Mouse (Mus musculus): ENCODE measurements around the gene Ccdc170. TPM values are rescaled to one million over a fixed set of nuclear protein-coding genes. Genes with fewer than 3 reads are reported as not detected.
A peak's percentile ranks its signal among the peaks of the same experiment; 100 is the strongest.

Ccdc170 gene
- polyA plus RNA-seq, 1 experiment from 2014 or later, result 0.43 TPM

DNA sequence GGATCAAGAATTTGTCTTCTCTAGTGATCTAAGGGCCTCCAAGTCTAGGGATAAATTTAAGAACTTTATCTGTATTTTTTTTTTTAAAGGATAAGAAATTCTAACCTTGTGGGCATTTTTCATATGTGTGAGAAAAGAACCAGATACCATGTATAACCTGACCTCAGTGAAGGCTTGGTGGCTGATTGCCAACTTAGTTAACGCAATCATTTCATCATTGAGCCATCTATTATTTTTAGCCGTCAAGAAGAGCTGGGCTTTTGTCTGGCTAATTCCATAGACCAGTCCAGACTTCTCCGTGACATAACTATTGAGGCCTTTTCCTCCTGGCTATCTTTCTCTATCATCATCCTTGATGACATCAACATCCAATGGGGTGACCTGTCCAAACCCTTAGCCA, 6.9 kb upstream of the Ccdc170 start:
- H3K4me3 ChIP-seq (ENCODE audit: low read depth, low read length), result no peak overlapping the region
- ATAC-seq (ENCODE audit: low read depth) (no peak), DNase-seq (ENCODE audit: low spot score) (no peak)
- no peak overlapping the region for H3K4me2 ChIP-seq (ENCODE audit: low read depth, low read length)
- H3K4me1 ChIP-seq (ENCODE audit: control insufficient read depth, insufficient read depth, low read length), result no peaks in the 10 kb centered on the region
- no peak overlapping the region for H3K27ac ChIP-seq (replicated peaks; ENCODE audit: low read depth, low read length)
- H3K9me3 ChIP-seq (ENCODE audit: control insufficient read depth, low read length), result no peaks in the 10 kb centered on the region
- H3K36me3 ChIP-seq (ENCODE audit: control insufficient read depth, insufficient read depth, low read length), result no peaks in the 10 kb centered on the region
- H3K9ac ChIP-seq (ENCODE audit: low read depth, low read length), result no peak overlapping the region
- no peaks in the 10 kb centered on the region for H3K27me3 ChIP-seq (replicated peaks; ENCODE audit: control insufficient read depth, insufficient read depth, low read length)
- WGBS, result 75% methylated on average over 3 of the region's 3 CpGs

DNA sequence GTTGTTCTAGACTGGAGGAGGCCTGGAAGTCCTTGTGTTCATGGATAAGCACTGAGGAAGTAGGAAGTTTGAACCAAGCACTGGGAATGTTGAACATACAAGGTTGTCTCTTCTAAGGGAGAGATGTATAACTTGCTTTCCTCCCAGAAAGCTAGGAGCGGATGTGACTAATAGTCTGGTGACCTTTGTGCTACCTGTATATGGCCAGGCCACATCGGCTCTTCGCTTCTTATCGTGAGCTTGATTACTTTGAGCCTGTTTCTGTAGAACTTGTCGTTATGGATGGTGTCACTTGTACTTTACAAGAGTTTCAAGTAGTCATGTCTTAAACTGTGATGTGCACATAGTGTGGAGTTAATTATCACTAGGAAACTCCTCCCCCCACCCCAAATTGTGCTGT, 5.7 kb upstream of the Ccdc170 start:
- Histone ChIP-seq H3K9ac (ENCODE audit: low read depth, low read length) (no peak overlapping the region), H3K4me3 (ENCODE audit: low read depth, low read length) (no peak overlapping the region), H3K4me2 (ENCODE audit: low read depth, low read length) (no peak overlapping the region), H3K27ac (replicated peaks; ENCODE audit: low read depth, low read length) (no peak overlapping the region), H3K36me3 (ENCODE audit: control insufficient read depth, insufficient read depth, low read length) (no peaks in the 10 kb centered on the region), H3K27me3 (replicated peaks; ENCODE audit: control insufficient read depth, insufficient read depth, low read length) (no peaks in the 10 kb centered on the region), H3K9me3 (ENCODE audit: control insufficient read depth, low read length) (no peaks in the 10 kb centered on the region), H3K4me1 (ENCODE audit: control insufficient read depth, insufficient read depth, low read length) (0 out of 2 replicates have a peak, but pooled peaks cover 4% of the 10 kb centered on the region)
- WGBS, result 88% methylated on average over 5 of the region's 5 CpGs
- ATAC-seq (ENCODE audit: low read depth) (no peak), DNase-seq (ENCODE audit: low spot score) (no peak)

DNA sequence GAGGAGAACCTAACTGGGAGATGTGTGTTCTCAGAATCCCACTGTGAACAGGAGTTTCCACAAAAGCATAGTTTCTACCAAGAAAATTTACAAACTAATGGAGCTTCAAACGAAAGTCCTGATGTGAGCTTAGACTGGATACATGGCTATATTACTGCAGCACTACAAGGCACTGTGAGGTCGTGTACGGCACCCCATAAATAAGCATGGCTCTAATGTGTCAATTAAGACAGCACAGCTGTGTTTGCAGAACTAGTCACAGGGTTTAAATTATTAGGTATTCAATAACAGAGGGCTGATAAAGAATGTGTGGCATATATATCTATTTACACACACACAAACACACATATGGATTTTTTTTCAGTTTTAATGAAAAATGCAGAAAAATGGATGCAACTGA, 1.4 kb upstream of the Ccdc170 start:
- ATAC-seq (ENCODE audit: low read depth) (no peak), DNase-seq (ENCODE audit: low spot score) (no peak)
- Histone ChIP-seq H3K9me3 (ENCODE audit: control insufficient read depth, low read length) (no peaks in the 10 kb centered on the region), H3K9ac (ENCODE audit: low read depth, low read length) (no peak overlapping the region), H3K36me3 (ENCODE audit: control insufficient read depth, insufficient read depth, low read length) (no peaks in the 10 kb centered on the region), H3K4me1 (ENCODE audit: control insufficient read depth, insufficient read depth, low read length) (0 out of 2 replicates have a peak, but pooled peaks cover 4% of the 10 kb centered on the region), H3K4me3 (ENCODE audit: low read depth, low read length) (no peak overlapping the region), H3K27ac (replicated peaks; ENCODE audit: low read depth, low read length) (no peak overlapping the region), H3K4me2 (ENCODE audit: low read depth, low read length) (no peak overlapping the region), H3K27me3 (replicated peaks; ENCODE audit: control insufficient read depth, insufficient read depth, low read length) (no peaks in the 10 kb centered on the region)
- 70% methylated on average over 3 of the region's 3 CpGs for WGBS

DNA sequence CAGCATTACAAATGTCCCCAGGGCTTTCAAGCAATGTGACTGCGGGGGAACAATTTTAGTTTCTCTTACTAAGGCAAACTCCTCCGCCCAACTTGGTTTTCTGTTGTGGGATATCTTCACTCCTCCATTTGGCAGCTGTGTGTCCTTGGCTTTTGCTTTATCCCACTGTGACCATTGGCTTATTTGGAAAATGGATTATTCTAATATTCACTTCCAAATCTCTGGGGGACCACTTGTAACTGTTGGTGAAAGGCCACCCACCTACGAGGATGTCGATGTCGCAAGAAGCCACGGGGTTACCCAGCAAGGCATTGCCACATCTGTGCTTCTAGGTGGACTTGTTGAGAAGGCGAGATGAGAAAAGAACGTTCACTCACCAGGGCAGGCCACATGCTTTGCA, 607 bp upstream of the Ccdc170 start:
- no peaks in the 10 kb centered on the region for H3K27me3 ChIP-seq (replicated peaks; ENCODE audit: control insufficient read depth, insufficient read depth, low read length)
- 70% methylated on average over 8 of the region's 8 CpGs for WGBS
- no peak overlapping the region for H3K9ac ChIP-seq (ENCODE audit: low read depth, low read length)
- H3K27ac ChIP-seq (replicated peaks; ENCODE audit: low read depth, low read length), result no peak overlapping the region
- H3K4me1 ChIP-seq (ENCODE audit: control insufficient read depth, insufficient read depth, low read length), result 0 out of 2 replicates have a peak, but pooled peaks cover 4% of the 10 kb centered on the region
- no peaks in the 10 kb centered on the region for H3K36me3 ChIP-seq (ENCODE audit: control insufficient read depth, insufficient read depth, low read length)
- no peak overlapping the region for H3K4me3 ChIP-seq (ENCODE audit: low read depth, low read length)
- H3K9me3 ChIP-seq (ENCODE audit: control insufficient read depth, low read length), result no peaks in the 10 kb centered on the region
- ATAC-seq (ENCODE audit: low read depth), result no peak
- peak; percentile 17 for DNase-seq (ENCODE audit: low spot score)
- no peak overlapping the region for H3K4me2 ChIP-seq (ENCODE audit: low read depth, low read length)

DNA sequence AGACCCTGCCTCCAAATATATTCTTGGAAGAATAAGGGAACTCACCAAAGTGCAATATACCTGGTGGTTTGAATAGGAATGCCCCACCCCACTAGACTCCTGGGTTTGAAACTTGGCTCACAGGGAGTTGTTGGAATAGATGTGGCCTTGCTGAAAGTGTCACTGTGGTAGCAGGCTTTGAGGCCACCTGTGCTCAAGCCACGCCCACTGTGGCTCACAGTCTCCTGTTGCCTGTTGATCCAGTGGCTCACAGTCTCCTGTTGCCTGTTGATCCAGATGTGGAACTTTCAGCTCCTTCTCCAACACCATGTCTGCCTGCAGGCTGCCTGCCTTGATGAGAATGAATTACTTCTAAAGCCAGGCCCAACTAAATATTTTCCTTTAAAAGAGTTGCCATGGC, 1.5 kb downstream of the Ccdc170 start:
- no peak for ATAC-seq (ENCODE audit: low read depth)
- 0 out of 2 replicates have a peak, but pooled peaks cover 4% of the 10 kb centered on the region for H3K4me1 ChIP-seq (ENCODE audit: control insufficient read depth, insufficient read depth, low read length)
- no peak overlapping the region for H3K9ac ChIP-seq (ENCODE audit: low read depth, low read length)
- no peak for DNase-seq (ENCODE audit: low spot score)
- no peak overlapping the region for H3K27ac ChIP-seq (replicated peaks; ENCODE audit: low read depth, low read length)
- H3K4me3 ChIP-seq (ENCODE audit: low read depth, low read length), result no peak overlapping the region
- no peaks in the 10 kb centered on the region for H3K36me3 ChIP-seq (ENCODE audit: control insufficient read depth, insufficient read depth, low read length)
- H3K4me2 ChIP-seq (ENCODE audit: low read depth, low read length), result no peak overlapping the region
- H3K27me3 ChIP-seq (replicated peaks; ENCODE audit: control insufficient read depth, insufficient read depth, low read length), result no peaks in the 10 kb centered on the region
- H3K9me3 ChIP-seq (ENCODE audit: control insufficient read depth, low read length), result no peaks in the 10 kb centered on the region
- WGBS, result 87% methylated on average over 1 of the region's 1 CpGs

DNA sequence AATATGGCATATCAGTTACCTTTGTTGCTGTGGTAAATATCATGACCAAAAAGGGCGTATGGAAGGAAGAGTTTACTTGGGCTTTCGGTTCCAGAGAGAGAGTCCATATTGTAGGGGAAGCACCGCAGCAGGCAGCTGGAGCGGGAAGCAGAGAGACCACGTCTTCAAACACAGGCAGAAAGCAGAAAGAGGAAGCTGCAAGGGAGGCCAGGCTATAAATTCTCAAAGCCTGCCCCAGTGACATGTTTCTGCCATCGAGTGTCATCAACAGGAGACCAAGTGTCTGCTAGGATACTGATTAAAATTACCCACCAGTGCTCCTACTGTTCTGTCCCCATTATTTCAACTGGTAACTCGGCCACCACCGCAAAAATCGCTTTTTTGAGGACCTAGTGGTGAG, 2.7 kb downstream of the Ccdc170 start:
- Histone ChIP-seq H3K27me3 (replicated peaks; ENCODE audit: control insufficient read depth, insufficient read depth, low read length) (no peaks in the 10 kb centered on the region), H3K27ac (replicated peaks; ENCODE audit: low read depth, low read length) (no peak overlapping the region), H3K4me1 (ENCODE audit: control insufficient read depth, insufficient read depth, low read length) (peaks cover 4% of the 10 kb centered on the region; the same call in 1 of the 2 replicates), H3K9ac (ENCODE audit: low read depth, low read length) (no peak overlapping the region), H3K4me2 (ENCODE audit: low read depth, low read length) (no peak overlapping the region), H3K4me3 (ENCODE audit: low read depth, low read length) (no peak overlapping the region), H3K36me3 (ENCODE audit: control insufficient read depth, insufficient read depth, low read length) (no peaks in the 10 kb centered on the region), H3K9me3 (ENCODE audit: control insufficient read depth, low read length) (no peaks in the 10 kb centered on the region)
- DNase-seq (ENCODE audit: low spot score) (no peak), ATAC-seq (ENCODE audit: low read depth) (no peak)
- WGBS, result 84% methylated on average over 9 of the region's 9 CpGs

DNA sequence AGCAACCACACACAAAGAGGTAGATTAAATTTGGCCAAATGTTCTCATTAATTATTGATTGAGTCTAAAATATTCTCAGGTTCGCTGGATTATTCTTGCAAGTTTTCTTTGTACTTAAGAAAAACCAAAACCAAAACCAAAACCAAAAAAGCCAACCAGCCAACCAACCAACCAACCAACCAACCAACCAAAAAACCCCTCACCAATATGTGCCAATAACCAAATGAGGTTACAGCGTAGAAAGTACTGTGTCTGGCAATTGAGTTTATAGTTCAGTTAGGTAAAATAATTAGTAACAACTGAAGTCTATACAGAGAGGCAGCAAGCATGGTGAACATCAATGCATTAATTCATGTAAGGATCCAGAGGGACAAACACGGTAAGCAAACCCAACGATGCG, 7.6 kb downstream of the Ccdc170 start:
- no peak overlapping the region for H3K27ac ChIP-seq (replicated peaks; ENCODE audit: low read depth, low read length)
- no peaks in the 10 kb centered on the region for H3K27me3 ChIP-seq (replicated peaks; ENCODE audit: control insufficient read depth, insufficient read depth, low read length)
- H3K4me2 ChIP-seq (ENCODE audit: low read depth, low read length), result no peak overlapping the region
- ATAC-seq (ENCODE audit: low read depth) (no peak), DNase-seq (ENCODE audit: low spot score) (no peak)
- H3K9ac ChIP-seq (ENCODE audit: low read depth, low read length), result no peak overlapping the region
- WGBS, result 71% methylated on average over 5 of the region's 5 CpGs
- H3K4me1 ChIP-seq (ENCODE audit: control insufficient read depth, insufficient read depth, low read length), result no peaks in the 10 kb centered on the region; the same call in 1 of the 2 replicates
- H3K4me3 ChIP-seq (ENCODE audit: low read depth, low read length), result no peak overlapping the region
- no peaks in the 10 kb centered on the region for H3K9me3 ChIP-seq (ENCODE audit: control insufficient read depth, low read length)
- no peaks in the 10 kb centered on the region for H3K36me3 ChIP-seq (ENCODE audit: control insufficient read depth, insufficient read depth, low read length)

DNA sequence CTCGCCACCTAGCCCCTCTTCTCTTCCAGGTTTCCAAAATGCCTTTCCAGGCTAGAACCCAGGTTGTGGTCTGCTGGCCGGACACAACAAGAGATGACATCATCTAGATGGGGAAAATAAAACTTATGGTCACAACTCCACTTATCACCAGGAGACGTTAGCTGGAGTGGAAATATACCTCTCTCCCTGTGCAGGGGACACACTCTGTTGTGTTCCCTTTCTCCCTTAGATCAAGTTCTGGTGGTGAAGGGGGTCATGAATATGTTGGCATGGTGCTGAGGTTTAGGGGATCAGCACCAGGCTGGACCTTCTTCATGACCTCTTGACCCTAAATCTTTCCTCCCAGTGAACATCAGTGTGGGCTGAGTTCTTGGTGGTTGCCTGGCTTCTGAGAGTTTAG, 9.0 kb downstream of the Ccdc170 start:
- no peak overlapping the region for H3K4me3 ChIP-seq (ENCODE audit: low read depth, low read length)
- H3K27me3 ChIP-seq (replicated peaks; ENCODE audit: control insufficient read depth, insufficient read depth, low read length), result no peaks in the 10 kb centered on the region
- ATAC-seq (ENCODE audit: low read depth) (no peak), DNase-seq (ENCODE audit: low spot score) (no peak)
- no peaks in the 10 kb centered on the region; the same call in 1 of the 2 replicates for H3K4me1 ChIP-seq (ENCODE audit: control insufficient read depth, insufficient read depth, low read length)
- WGBS, result 48% methylated on average over 2 of the region's 3 CpGs
- no peak overlapping the region for H3K4me2 ChIP-seq (ENCODE audit: low read depth, low read length)
- no peaks in the 10 kb centered on the region for H3K9me3 ChIP-seq (ENCODE audit: control insufficient read depth, low read length)
- H3K9ac ChIP-seq (ENCODE audit: low read depth, low read length), result no peak overlapping the region
- H3K27ac ChIP-seq (replicated peaks; ENCODE audit: low read depth, low read length), result no peak overlapping the region
- no peaks in the 10 kb centered on the region for H3K36me3 ChIP-seq (ENCODE audit: control insufficient read depth, insufficient read depth, low read length)

DNA sequence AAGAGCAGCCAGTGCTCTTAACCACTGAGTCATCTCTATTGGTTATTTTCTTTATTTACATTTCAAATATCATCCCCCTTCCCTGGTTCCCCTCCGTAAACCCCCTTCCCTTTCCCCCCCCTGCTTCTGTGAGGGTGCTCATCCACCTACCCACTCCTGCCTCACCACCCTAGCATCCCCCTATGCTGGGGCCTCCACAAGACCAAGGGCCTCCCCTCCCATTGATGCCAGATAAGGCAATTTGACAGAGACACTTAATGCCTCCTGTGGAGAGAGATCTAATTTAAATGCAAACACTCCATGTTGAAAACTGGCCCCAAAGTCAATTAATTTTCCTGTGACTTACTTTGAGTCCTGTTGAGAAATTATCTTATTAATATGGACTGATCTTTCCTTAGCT, 9.7 kb downstream of the Ccdc170 start:
- Histone ChIP-seq H3K27me3 (replicated peaks; ENCODE audit: control insufficient read depth, insufficient read depth, low read length) (no peaks in the 10 kb centered on the region), H3K9ac (ENCODE audit: low read depth, low read length) (no peak overlapping the region), H3K36me3 (ENCODE audit: control insufficient read depth, insufficient read depth, low read length) (no peaks in the 10 kb centered on the region), H3K4me1 (ENCODE audit: control insufficient read depth, insufficient read depth, low read length) (no peaks in the 10 kb centered on the region; the same call in 1 of the 2 replicates), H3K27ac (replicated peaks; ENCODE audit: low read depth, low read length) (no peak overlapping the region), H3K4me2 (ENCODE audit: low read depth, low read length) (no peak overlapping the region), H3K4me3 (ENCODE audit: low read depth, low read length) (no peak overlapping the region), H3K9me3 (ENCODE audit: control insufficient read depth, low read length) (no peaks in the 10 kb centered on the region)
- WGBS, result 56% methylated on average over 1 of the region's 1 CpGs
- no peak for ATAC-seq (ENCODE audit: low read depth)
- no peak for DNase-seq (ENCODE audit: low spot score)

Data from embryonic facial prominence, embryonic 14.5 days (tissue).